Mouse (Mus musculus) gastrocnemius, adult 18-20 months (tissue): Measurements from ENCODE around the gene Mroh8. TPM values are rescaled to one million over a fixed set of nuclear protein-coding genes. Genes with fewer than 3 reads are reported as not detected.

Experiments
- DNase-seq: peaks from one replicate; pipeline ENCODE4 v3.0.0; 2021; ENCODE audit warnings: low spot score
- long read RNA-seq, 2 experiments: library from polyadenylated mRNA; stranded (forward); transcript quantifications; one replicate each; pipeline ENCODE4 v2.0.0; 2021
- total RNA-seq, 2 experiments: library from RNA; stranded (reverse); gene quantifications; 2 replicates each; pipeline ENCODE4 v1.2.3; 2021

Mroh8 gene
- 1 to 10 TPM; 1.4 TPM for total RNA-seq
- long read RNA-seq, experiment 1, partial matches to known transcripts: 0 of 2 reads
- long read RNA-seq, experiment 1, other reads (novel, unspliced or antisense): 2 of 2 reads
- long read RNA-seq, experiment 2, partial matches to known transcripts: 0 of 1 reads
- long read RNA-seq, experiment 2, other reads (novel, unspliced or antisense): 0 of 1 reads

DNA sequence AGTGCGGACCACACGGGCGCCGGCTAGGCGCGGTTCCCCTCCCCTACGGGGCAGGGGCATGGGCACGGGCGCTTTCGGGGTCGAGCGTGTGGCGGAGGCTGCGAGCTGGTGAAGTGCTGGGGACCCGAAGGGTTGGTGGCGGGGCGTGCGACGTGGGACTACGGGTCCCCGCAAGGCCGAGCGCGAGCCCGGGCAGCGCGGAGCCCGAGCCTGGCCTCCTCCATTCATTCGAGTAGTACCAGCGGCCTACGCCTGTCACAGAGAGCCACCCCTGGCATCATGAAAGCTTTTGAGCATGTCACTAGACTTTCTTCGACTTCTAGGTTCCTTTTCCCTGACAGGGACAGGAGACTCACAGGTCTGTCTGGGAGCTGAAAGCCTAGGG is at the start of gene Mroh8:
Gene Mroh8, minus strand, starts transcription at position 134 of the 385 bp plus-strand sequence.
- DNase-seq: no peak

DNA sequence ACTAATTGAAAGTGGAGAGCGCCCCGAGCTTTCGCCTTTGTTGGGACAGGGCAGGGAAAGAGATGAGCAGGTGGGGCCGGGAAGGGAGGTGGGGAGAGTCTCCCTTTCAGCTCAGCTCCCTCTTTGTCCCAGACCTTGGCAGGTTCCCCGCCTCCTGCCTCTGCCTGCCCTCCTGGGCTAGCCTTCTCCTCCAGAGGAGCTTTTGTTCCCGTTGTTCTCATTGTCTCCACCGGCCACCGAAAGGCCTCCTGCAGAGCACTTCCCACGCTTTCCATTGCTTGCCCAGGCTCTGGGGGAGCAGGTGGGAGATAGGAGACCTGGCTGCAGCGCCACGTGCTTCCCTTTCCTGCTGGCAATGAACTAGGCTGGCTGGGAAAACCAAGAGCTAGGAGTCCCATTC is 49.2 kb upstream of the Mroh8 start:
- DNase-seq: no peak

DNA sequence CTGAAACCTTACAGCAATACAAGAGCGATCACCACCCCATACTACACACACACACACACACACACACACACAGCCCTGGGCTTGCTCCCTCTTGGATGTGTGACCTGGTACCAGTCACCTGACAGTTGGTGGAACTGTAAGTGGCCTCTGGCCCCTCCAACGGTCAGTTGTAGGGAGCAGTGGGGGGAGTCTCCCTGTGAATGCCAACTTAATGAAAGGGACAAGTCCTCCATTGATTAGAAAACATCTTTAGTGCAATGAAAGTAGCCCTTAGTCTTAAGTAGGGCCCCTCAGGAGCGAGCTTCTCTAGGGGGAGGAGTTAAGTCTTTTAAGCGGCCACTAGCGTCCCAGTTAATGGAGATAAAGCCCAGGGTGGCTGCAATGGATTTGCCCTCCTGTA is 48.8 kb upstream of the Mroh8 start:
- DNase-seq: no peak

DNA sequence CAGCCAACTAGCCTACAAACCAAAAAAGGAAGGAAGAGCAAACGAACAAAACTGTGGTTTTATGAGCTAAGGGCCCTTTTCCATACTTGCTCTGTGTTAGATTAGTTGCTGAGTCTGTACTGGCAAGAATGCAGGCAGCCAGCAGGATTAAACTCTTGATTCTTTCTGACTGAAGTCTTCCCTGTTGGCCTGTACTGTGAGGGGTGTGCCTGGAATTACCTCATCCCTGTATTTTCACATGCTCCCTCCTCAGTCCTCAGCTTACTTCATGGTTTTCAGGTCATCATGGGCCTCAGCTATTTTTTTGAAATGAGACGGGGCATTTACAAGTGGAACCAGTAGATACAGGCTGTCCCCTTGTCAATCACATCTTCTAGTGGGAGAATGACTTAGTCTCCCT is 45.9 kb upstream of the Mroh8 start:
- peak; percentile 28 for DNase-seq

DNA sequence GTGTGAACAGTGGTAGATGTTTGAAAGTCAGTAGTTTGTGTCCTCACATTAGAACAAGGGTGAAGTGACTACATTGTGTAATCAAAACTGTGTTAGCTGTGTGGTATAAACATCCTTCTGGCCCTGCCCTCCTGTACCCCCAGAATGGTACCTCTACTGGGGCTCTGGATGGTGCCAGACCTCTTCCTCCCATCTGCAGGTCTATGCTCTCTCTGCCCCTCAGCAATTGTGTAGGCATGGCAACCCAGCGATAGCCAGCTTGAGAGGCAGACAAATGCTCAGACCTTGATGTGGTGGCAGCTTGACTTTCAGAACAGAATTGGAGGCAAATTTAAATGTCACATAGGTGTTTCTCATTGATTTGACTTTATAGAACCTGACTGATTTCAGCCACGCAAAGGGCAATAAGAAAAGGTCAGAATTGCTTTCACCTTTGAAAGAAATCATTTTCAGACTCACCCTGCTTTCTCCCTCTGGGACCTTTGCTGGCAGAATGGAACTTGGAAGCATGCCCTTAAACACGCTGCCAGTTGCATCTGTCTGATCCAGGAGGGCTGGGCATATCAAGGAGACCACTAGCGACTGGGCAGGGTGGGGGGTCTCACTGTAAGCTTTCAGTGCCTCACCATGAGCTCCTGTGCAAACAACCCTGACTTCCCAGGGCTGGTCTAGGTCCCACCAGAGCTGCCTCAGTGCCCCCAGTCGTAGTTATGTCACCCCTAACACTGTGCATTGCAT is 42.8 kb upstream of the Mroh8 start:
- DNase-seq: no peak

DNA sequence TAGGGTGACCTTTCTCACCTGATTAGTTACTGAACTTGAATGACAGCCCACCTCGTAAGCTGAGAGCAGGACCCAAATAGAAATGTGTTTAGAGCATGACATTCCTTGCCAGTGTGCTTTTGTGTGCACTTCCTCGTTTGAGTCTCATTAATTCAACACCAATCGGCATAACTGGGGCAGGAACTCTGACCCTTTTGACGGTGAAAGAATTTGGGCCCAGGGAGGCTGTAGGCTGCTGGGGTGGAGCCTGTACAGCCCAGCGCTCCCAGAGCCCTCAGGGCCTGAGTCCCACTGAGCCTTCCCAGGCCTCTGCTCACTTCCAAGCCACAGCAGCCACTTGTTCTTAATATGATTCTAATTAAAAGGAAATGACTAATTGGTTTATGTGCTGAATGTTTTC is 41.5 kb upstream of the Mroh8 start:
- DNase-seq: no peak

DNA sequence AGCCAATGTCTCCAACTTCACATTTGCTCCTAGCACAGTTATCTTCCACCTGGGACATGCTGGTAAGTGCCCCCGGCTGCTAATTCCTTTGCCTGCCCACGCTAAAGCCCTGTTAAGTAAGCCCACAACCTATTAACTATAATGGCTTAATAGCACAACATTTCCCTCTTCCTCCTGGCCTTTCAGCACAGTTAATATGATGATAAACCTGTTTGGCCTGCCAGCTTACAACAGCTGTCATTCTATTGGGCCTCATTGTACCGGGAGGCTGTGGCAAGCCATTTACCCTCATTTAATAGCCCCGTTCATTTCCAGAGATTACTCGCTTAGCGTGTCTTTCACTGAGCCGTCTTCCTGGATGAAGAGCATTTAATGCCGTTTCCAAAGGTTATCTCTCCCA is 40.8 kb upstream of the Mroh8 start:
- DNase-seq: no peak

DNA sequence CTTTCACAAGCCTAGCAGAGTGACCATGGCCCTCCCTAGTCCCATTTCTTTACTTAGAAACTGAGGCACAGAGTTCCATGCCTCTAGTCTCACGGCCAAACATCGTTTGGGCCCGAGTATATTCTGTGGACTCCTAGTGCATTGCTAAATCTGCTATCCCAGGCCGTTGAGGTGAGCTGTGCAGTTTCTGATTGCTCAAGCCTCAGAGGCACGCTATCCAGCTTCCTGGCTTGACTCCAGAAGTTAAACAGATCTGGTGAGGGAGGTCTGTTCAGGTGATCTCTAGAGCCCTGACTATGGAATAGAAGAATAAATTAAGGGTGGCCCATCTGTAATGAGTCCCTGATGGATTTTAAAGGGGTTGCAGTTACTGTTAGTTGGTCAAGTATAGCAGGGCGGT is 37.9 kb upstream of the Mroh8 start:
- no peak for DNase-seq

DNA sequence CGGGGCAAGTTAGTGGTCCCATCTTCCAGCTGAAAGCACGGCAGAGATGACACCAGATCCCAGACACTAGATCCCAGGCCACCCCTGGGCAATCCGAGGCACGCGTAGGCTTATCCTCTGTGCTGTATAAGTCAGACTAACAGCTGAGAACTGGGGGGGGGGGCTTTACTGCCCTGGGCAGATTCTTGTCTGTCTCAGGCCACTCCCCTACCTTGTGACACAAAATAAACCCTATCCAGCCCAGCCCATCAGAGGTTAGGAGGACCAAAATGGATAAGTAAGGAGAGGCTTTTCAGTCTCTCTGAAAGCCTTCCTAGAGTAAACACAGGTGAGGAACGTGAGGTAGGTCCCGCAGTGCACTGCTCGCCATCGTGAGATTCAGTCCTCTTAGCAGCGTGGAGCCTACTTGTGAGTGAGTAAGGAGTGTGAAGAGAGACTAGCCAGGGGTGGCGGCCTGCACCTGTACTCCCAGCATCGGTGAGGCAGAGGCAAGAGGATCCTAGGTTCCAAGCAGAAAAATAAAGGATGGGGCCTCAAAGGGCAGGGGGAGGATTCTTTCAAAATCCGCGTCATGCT is 37.1 kb upstream of the Mroh8 start:
- no peak for DNase-seq

DNA sequence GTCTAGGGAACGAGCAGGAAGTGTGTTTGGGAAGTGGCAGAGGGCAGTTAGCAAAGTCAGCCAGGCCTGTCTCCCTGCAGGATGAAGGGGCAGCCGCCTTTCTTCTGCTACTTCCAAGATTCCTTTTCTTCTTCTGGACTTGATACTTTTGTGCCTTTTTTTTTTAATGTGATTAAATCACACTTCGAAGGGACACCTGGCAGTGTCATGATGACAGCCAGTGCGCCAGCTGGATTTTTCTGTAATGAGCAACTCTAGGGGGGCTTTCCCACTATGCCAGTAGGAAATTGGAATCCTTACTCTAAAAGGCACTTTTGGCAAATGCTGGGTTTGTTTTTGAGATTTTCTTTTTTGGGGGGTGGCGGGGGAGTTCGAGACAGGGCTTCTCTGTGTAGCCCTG is 36.1 kb upstream of the Mroh8 start:
- no peak for DNase-seq

DNA sequence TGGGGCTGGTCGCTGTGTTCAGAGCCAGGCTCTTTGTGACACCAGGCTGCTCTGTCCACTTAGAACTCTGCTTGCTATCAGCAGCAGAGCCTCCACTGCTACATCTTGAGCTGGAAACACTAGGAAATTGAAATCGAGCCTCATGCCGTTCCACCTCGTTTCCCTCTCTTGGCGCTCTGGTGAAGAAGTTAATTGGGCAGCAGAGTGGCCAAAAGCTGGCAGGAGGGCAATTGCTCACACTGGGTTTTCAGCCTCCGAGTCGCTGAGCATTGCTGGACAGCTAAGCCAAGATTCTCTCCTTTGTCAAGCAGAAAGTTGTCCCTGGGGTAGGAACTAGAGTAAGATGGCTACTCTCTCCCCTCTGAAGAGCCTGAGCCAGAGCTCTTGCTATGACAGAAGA is 35.0 kb upstream of the Mroh8 start:
- no peak for DNase-seq

DNA sequence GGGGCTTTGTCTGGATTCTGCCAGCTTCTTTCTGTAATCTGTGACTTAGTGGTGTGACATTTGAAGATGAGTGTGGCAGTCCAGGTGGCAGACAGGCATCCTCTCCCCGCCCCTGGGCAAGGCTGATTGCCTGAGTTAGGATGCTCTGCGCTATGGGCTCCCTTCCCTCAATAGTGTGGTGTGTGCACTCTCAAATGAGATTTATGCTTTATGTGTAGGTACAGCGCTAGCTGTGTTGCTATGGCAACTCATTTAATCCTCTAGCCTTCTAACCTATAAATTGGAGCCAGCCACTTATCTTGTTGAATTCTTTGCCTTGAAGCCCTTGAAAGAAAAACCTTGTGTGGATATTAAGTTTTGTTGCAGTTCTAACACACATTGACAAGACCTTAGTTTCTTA is 34.4 kb upstream of the Mroh8 start:
- DNase-seq: no peak

DNA sequence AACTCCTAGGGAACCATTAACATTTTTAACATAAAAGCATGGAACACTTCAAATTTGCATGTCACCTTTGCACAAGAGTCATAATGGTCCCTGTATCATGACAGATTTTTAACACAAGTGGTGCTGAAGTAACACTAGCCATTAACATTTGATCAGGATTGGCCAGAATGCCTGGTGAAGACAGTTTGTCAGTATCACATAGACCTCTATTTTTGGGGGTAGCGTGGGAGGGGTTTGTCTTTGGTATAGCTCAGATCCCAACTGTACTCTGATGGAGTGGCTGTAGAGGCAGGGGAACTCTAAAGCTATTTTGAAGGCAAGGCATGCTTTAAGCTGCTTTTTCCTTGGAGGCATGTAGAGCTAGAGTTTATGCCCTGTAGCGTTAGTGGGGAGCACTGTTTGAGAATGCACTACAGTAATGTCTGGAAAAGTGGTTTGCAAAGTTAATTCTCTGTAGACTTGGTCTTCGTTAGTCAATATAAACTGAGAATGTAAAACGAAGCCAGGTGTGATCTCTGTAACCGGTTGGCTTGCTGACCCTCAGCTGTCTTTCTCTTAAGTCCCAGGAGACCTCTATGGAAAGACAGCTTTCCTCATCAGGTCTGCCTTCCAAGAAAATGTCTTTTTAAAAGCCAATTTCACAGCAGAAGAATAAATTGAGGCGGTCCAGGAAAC is 31.8 kb upstream of the Mroh8 start:
- DNase-seq: no peak

DNA sequence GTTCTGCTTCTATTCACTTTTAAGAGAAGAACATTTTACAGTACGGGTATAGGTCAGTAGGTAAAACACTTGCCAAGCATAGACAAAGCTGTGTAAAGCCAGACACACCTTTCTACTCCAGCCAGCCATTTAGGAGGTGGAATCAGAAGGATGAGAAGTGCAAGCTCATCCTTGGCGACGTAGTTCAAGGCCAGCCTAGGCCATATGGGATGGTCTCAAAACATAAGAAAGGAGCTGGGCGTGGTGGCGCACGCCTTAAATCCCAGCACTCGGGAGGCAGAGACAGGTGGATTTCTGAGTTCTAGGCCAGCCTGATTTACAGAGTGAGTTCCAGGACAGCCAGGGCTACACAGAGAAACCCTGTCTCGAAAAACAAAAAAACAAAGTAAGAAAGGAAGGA is 30.3 kb upstream of the Mroh8 start:
- no peak for DNase-seq

DNA sequence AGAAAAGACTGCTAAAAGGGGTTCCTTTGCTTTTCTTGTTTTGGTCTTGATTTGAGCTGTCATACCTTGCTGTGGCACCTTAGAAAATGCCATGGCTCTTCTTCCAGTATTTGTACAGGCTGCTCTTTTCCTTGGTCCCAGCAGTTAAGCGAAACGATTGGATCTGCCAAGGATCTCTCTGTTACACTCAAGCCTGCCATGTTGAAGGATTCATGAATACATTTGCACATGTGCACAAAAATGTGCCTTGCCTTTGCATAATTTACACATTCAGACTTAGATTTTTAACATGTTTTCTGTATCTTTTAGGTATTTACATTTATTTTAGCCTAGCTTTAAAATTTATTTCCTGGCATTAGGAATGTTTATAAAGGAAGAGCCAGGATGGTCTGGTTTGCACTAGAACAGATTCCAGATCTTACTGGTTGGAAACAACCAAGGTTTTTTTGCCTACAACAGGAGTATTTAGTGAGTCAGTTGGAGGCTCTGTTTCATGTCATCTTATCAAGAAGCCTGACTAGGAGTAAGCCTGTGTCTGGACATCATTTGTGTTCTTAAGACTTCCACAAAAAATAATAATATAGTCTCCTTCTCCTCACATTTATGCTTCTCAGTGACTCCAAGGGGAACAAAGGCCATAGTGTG is 29.0 kb upstream of the Mroh8 start:
- DNase-seq: no peak

DNA sequence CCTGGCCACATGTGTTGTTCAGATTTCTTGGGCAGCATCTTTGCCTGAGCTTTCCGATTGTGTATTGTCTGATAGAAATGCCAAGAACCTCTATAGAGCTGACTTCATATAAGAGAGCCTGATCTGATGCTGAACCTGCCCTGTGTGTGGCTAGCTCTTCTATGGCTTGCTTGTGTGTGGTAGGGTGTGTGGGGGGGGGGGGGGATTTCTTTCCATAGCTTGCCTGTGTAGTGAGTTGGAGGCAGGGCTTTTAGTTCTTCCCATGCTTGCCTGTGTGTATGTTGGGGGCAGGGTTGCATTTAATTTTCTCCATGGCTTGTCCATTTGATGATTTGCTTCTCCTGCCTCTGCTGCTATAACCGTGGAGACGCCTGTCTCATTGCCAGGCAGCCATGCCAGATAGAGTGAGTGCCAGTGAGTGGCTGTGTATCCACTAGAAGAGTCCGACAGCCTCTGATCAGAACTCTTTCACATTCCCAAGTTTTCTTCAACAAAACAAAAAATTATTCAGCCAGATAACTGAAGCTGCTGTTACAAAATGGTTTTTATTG is 28.4 kb upstream of the Mroh8 start:
- DNase-seq: no peak

DNA sequence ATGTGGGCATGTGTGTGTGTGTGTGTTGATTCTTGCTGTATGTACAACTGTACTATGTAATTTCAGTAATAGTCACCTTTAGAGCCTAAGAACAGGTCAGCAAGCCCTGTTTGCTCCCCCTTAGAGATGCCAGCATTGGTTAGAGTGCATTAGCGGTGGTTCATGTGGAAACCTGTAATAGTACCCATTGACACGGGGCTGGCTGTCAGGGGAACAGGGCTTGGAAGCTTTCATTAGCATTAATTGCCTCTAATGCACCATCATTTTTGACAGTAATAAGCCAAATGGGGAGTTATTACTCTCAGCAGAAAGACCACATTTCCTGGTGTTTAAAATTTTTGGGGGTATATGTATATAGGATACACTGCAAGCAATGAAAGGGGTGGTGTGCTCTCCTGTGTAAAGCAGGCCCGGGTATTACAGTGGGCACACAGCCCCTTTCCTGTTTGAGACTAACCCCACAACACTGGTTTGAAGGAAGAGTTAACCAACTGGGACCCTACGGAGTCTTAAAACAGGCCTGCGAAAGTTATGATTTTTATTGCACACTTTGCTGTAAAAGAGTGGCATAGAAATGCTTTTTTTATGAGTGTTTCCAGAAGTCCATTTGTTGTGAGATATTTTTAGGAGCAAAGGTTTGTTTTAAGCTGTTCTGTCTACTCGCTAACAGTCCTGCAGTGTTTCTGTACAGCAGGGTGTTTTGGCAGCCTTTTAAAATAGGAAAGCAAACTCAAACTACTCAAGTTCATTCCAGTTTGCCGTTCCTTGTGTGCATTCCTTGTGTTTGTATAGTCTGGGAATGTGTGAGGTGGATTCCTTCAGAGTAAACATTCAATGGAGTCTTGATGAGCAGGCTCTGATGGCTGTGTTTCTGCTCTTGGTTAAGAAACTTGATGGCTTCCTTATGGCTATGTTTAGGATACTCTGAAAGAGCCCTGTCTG is 27.0 kb upstream of the Mroh8 start:
- no peak for DNase-seq

DNA sequence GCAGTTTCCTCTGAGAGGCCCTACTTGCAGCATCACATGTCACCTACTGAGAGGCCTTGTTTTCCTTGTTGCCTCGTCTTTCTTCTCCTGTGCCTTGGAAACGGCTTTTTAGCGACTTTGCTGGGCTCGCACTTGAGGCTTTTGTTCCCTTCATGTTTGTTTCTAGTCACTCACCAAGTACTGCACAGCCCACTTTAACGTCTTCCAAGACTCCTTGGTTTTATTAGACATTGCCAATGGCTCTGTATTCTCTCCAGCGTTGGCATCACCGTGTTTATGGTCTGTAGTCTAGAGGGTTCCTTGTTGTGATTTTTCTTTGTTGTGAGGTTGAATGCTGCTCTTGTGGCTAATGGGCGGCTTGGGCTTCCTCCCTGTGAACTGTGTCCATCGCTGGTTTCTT is 23.7 kb upstream of the Mroh8 start:
- DNase-seq: no peak

DNA sequence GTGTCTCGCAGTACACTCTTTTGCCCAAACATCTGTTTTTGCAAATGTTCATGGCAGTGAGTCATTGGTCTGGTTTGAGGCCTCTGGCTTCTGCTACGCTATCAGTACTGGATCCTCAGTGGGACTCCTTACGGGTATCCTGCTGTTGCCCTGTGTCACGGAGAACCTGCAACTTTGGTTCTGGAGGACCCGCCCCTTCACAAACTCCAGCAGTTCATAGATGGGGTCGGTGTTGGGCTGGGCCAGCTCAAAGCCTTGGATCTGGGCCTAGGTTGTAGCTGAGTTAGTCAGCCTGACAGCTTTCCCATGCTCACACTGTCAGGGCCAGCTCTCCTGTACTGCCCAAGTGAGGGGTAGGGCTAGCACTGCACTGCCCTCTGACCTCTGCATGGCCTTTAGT is 20.7 kb upstream of the Mroh8 start:
- no peak for DNase-seq

DNA sequence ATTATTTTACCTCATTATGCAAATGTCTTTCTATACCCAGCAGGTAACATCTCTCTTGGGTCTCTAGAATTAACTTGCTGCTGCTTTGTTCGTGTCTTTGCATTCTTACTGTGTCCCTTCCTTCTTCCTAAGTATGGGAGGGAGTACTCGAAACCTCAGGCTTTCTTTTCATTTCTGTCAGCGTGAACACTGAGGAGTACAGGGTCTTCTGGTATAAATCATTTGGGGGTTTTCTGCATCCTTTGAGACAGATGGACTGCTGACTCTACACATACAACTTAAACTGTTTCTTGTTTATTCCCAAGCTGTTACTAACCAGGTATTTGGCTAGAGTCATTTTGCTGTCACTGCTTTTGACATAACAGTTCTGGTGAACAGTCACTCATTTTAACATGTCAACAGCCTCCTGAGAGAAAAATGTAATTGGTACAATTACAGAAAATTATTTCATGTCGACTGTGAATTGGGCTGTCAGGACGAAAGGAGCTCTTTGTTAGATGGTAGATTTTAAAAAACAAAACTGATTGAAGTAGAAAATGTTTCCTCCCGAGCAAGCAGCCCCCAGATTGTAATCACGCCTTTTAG is 16.8 kb upstream of the Mroh8 start:
- DNase-seq: no peak
